Mouse (Mus musculus) heart, adult 2 months (tissue): ENCODE results near the gene Mlana. TPM values are rescaled to one million over a fixed set of nuclear protein-coding genes. Genes with fewer than 3 reads are reported as not detected.

Experiments used
- DNase-seq, 2 experiments: peaks; one replicate each; pipeline ENCODE4 v3.0.0; 2021
- H3K27ac ChIP-seq: fragments of 200-600 bp; 2 replicates; pipeline ENCODE4 v1.8.1; 2022
- H3K27me3 ChIP-seq: fragments of 200-500 bp; 2 replicates; pipeline ENCODE4 v1.6.1; 2012; ENCODE audit warnings: mild to moderate bottlenecking, low read length, inconsistent platforms, mixed read lengths; ENCODE audit not compliant: control insufficient read depth, insufficient read depth
- H3K36me3 ChIP-seq: fragments of 200-500 bp; 2 replicates; pipeline ENCODE4 v1.6.1; 2012; ENCODE audit warnings: low read length, inconsistent platforms; ENCODE audit not compliant: control insufficient read depth, insufficient read depth
- H3K4me1 ChIP-seq: fragments of 200-500 bp; 2 replicates; pipeline ENCODE4 v1.6.1; 2011; ENCODE audit warnings: low read length; ENCODE audit not compliant: control insufficient read depth, insufficient read depth
- H3K4me3 ChIP-seq: fragments of 200-600 bp; 2 replicates; pipeline ENCODE4 v1.8.1; 2022
- H3K79me2 ChIP-seq: fragments of 200-500 bp; replicated peaks from 2 replicates; pipeline ENCODE4 v1.6.1; 2012; ENCODE audit warnings: mild to moderate bottlenecking, inconsistent platforms, low read length, moderate library complexity, mixed read lengths; ENCODE audit not compliant: control insufficient read depth, insufficient read depth
- H3K9ac ChIP-seq: fragments of 200-500 bp; 2 replicates; pipeline ENCODE4 v1.6.1; 2012; ENCODE audit warnings: low read depth, mild to moderate bottlenecking, control low read depth, inconsistent platforms, low read length, mixed read lengths
- CTCF ChIP-seq: fragments of 200-600 bp; IDR thresholded peaks from 2 replicates; pipeline ENCODE4 v1.8.1; 2022; ENCODE audit warnings: antibody characterized with exemption, mild to moderate bottlenecking, moderate library complexity
- EP300 ChIP-seq: fragments of 200-500 bp; IDR thresholded peaks from 2 replicates; pipeline ENCODE4 v1.6.1; 2011; ENCODE audit warnings: low read depth, low read length, control low read depth; ENCODE audit not compliant: insufficient read depth
- POLR2A ChIP-seq: fragments of 200-500 bp; IDR thresholded peaks from 2 replicates; pipeline ENCODE4 v1.6.1; 2011; ENCODE audit warnings: mild to moderate bottlenecking, low read depth, low read length, control low read depth; ENCODE audit not compliant: insufficient read depth
- WGBS: fragments of 180-500 bp; shearing (Covaris S2); methylation state at CpG from one replicate; pipeline ENCODE4 v1.1.7; 2018; 5-methylcytosine and 5-hydroxymethylcytosine counted together
- intact Hi-C: fragments of 180-260 bp; cut with DNase I; formaldehyde crosslinking; loops from one replicate; pipeline ENCODE4 v1.15.1; 2025
- polyA plus RNA-seq: library from polyadenylated mRNA; depleted of rRNA; stranded (reverse); fragments of >200 nt; gene quantifications from 2 replicates; pipeline ENCODE4 v1.2.3, GENCODE M21; 2012
- total RNA-seq, 2 experiments: library from RNA; stranded (reverse); gene quantifications; 2 replicates each; pipeline ENCODE4 v1.2.3; 2021

The Mlana gene
- total and polyA plus RNA-seq, 3 experiments, result 0.59 to 4.2 (median 1.4) TPM

GRCm38 (mm10) chr19:29696840-29697239, 784 bp upstream of the Mlana start:
- no peak overlapping the region for H3K4me3 ChIP-seq
- no peaks in the 10 kb centered on the region for H3K79me2 ChIP-seq
- no peak for DNase-seq
- no peaks in the 10 kb centered on the region for H3K27me3 ChIP-seq
- H3K36me3 ChIP-seq, result no peaks in the 10 kb centered on the region
- TF ChIP-seq CTCF (no peak), POLR2A (no peak), EP300 (no peak)
- no peaks in the 10 kb centered on the region for H3K4me1 ChIP-seq
- intact Hi-C loops, result no loop called here
- no peak overlapping the region for H3K9ac ChIP-seq
- no peak overlapping the region for H3K27ac ChIP-seq

- Histone ChIP-seq H3K4me3 (no peak overlapping the region), H3K9ac (no peak overlapping the region), H3K4me1 (no peaks in the 10 kb centered on the region), H3K27ac (no peak overlapping the region), H3K79me2 (no peaks in the 10 kb centered on the region), H3K27me3 (no peaks in the 10 kb centered on the region), H3K36me3 (no peaks in the 10 kb centered on the region)
- TF ChIP-seq POLR2A, result no peak
- no peak for TF ChIP-seq EP300
- TF ChIP-seq CTCF, result no peak
- intact Hi-C loops, result no loop called here
- DNase-seq, result no peak
- WGBS, result 76% methylated on average over 4 of the region's 4 CpGs
Measured at GRCm38 (mm10) chr19:29701707-29702106, 4.1 kb downstream of the Mlana start.

GRCm38 (mm10) chr19:29704436-29704835, 6.8 kb downstream of the Mlana start:
- H3K27me3 ChIP-seq, result no peaks in the 10 kb centered on the region
- no peaks in the 10 kb centered on the region for H3K36me3 ChIP-seq
- WGBS, result 94% methylated on average over 13 of the region's 13 CpGs
- intact Hi-C loops, result no loop called here
- H3K79me2 ChIP-seq, result no peaks in the 10 kb centered on the region
- TF ChIP-seq EP300 (no peak), POLR2A (no peak), CTCF (no peak)
- H3K4me3 ChIP-seq, result no peak overlapping the region
- H3K9ac ChIP-seq, result no peak overlapping the region
- H3K27ac ChIP-seq, result no peak overlapping the region
- DNase-seq, result no peak
- no peaks in the 10 kb centered on the region for H3K4me1 ChIP-seq

- H3K4me1 ChIP-seq, result no peaks in the 10 kb centered on the region
- H3K4me3 ChIP-seq, result no peak overlapping the region
- H3K27me3 ChIP-seq, result no peaks in the 10 kb centered on the region
- DNase-seq, result no peak
- TF ChIP-seq POLR2A (no peak), EP300 (no peak), CTCF (no peak)
- 88% methylated on average over 9 of the region's 9 CpGs for WGBS
- intact Hi-C loops, result no loop called here
- no peaks in the 10 kb centered on the region for H3K36me3 ChIP-seq
- no peak overlapping the region for H3K9ac ChIP-seq
- H3K27ac ChIP-seq, result no peak overlapping the region
- H3K79me2 ChIP-seq, result no peaks in the 10 kb centered on the region
Measured at GRCm38 (mm10) chr19:29707314-29707898, 9.8 kb downstream of the Mlana start.

- H3K4me3 ChIP-seq, result no peak overlapping the region
- no peak overlapping the region for H3K9ac ChIP-seq
- no peaks in the 10 kb centered on the region for H3K4me1 ChIP-seq
- peak in 1 of 2 experiments; percentile 4 for DNase-seq
- WGBS, result 32% methylated on average over 14 of the region's 14 CpGs
- no peak for TF ChIP-seq EP300
- no peaks in the 10 kb centered on the region for H3K79me2 ChIP-seq
- intact Hi-C loops, result no loop called here
- H3K36me3 ChIP-seq, result no peaks in the 10 kb centered on the region
- no peaks in the 10 kb centered on the region for H3K27me3 ChIP-seq
- H3K27ac ChIP-seq, result no peak overlapping the region
Measured at GRCm38 (mm10) chr19:29708003-29708402, 10.4 kb downstream of the Mlana start.

GRCm38 (mm10) chr19:29708461-29708860, 10.8 kb downstream of the Mlana start:
- no peak overlapping the region for H3K4me3 ChIP-seq

More at GRCm38 (mm10) chr19:29708461-29708860, 10.8 kb downstream of the Mlana start:
- no peaks in the 10 kb centered on the region for H3K79me2 ChIP-seq
- intact Hi-C loops, result no loop called here
- DNase-seq, result no peak
- WGBS, result 55% methylated on average over 5 of the region's 5 CpGs
- no peaks in the 10 kb centered on the region for H3K27me3 ChIP-seq
- H3K36me3 ChIP-seq, result no peaks in the 10 kb centered on the region
- H3K4me1 ChIP-seq, result no peaks in the 10 kb centered on the region
- no peak overlapping the region for H3K27ac ChIP-seq
- H3K9ac ChIP-seq, result no peak overlapping the region
- no peak for TF ChIP-seq CTCF
- no peak for TF ChIP-seq EP300
- no peak for TF ChIP-seq POLR2A
